Mouse (Mus musculus) heart, adult 2 months (tissue): ENCODE data around the gene Ring1. TPM values are rescaled to one million over a fixed set of nuclear protein-coding genes. Genes with fewer than 3 reads are reported as not detected.
A peak's percentile ranks its signal among the peaks of the same experiment; 100 is the strongest.

ENCODE experiments used
- DNase-seq, 2 experiments: peaks; one replicate each; pipeline ENCODE4 v3.0.0; 2021
- H3K27ac ChIP-seq: fragments of 200-600 bp; 2 replicates; pipeline ENCODE4 v1.8.1; 2022
- H3K27me3 ChIP-seq: fragments of 200-500 bp; 2 replicates; pipeline ENCODE4 v1.6.1; 2012; ENCODE audit warnings: mild to moderate bottlenecking, low read length, inconsistent platforms, mixed read lengths; ENCODE audit not compliant: control insufficient read depth, insufficient read depth
- H3K36me3 ChIP-seq: fragments of 200-500 bp; 2 replicates; pipeline ENCODE4 v1.6.1; 2012; ENCODE audit warnings: low read length, inconsistent platforms; ENCODE audit not compliant: control insufficient read depth, insufficient read depth
- H3K4me1 ChIP-seq: fragments of 200-500 bp; 2 replicates; pipeline ENCODE4 v1.6.1; 2011; ENCODE audit warnings: low read length; ENCODE audit not compliant: control insufficient read depth, insufficient read depth
- H3K4me3 ChIP-seq: fragments of 200-600 bp; 2 replicates; pipeline ENCODE4 v1.8.1; 2022
- H3K79me2 ChIP-seq: fragments of 200-500 bp; replicated peaks from 2 replicates; pipeline ENCODE4 v1.6.1; 2012; ENCODE audit warnings: mild to moderate bottlenecking, inconsistent platforms, low read length, moderate library complexity, mixed read lengths; ENCODE audit not compliant: control insufficient read depth, insufficient read depth
- H3K9ac ChIP-seq: fragments of 200-500 bp; 2 replicates; pipeline ENCODE4 v1.6.1; 2012; ENCODE audit warnings: low read depth, mild to moderate bottlenecking, control low read depth, inconsistent platforms, low read length, mixed read lengths
- CTCF ChIP-seq: fragments of 200-600 bp; IDR thresholded peaks from 2 replicates; pipeline ENCODE4 v1.8.1; 2022; ENCODE audit warnings: antibody characterized with exemption, mild to moderate bottlenecking, moderate library complexity
- EP300 ChIP-seq: fragments of 200-500 bp; IDR thresholded peaks from 2 replicates; pipeline ENCODE4 v1.6.1; 2011; ENCODE audit warnings: low read depth, low read length, control low read depth; ENCODE audit not compliant: insufficient read depth
- POLR2A ChIP-seq: fragments of 200-500 bp; IDR thresholded peaks from 2 replicates; pipeline ENCODE4 v1.6.1; 2011; ENCODE audit warnings: mild to moderate bottlenecking, low read depth, low read length, control low read depth; ENCODE audit not compliant: insufficient read depth
- WGBS: fragments of 180-500 bp; shearing (Covaris S2); methylation state at CpG from one replicate; pipeline ENCODE4 v1.1.7; 2018; 5-methylcytosine and 5-hydroxymethylcytosine counted together
- intact Hi-C: fragments of 180-260 bp; cut with DNase I; formaldehyde crosslinking; loops from one replicate; pipeline ENCODE4 v1.15.1; 2025
- polyA plus RNA-seq: library from polyadenylated mRNA; depleted of rRNA; stranded (reverse); fragments of >200 nt; gene quantifications from 2 replicates; pipeline ENCODE4 v1.2.3, GENCODE M21; 2012
- total RNA-seq, 2 experiments: library from RNA; stranded (reverse); gene quantifications; 2 replicates each; pipeline ENCODE4 v1.2.3; 2021

The Ring1 gene
- total and polyA plus RNA-seq, 3 experiments: 13.0 to 18.6 (median 13.1) TPM

- WGBS: 21% methylated on average over 36 of the region's 36 CpGs
- Histone ChIP-seq H3K4me3 (peak overlapping the region; percentile 78), H3K9ac (peak overlapping the region; percentile 82), H3K79me2 (0 out of 2 replicates have a peak, but pooled peaks cover 2% of the 10 kb centered on the region), H3K27me3 (no peaks in the 10 kb centered on the region), H3K36me3 (peaks cover 2% of the 10 kb centered on the region; the same call in 1 of the 2 replicates), H3K27ac (peak overlapping the region; percentile 80), H3K4me1 (peaks cover 13% of the 10 kb centered on the region)
- intact Hi-C loops: loop anchor here (2.0 kb wide), 1 partner anchor 72 kb away; the partner anchor contains the start of gene Vps52
- peak; percentile 41 to 55 for DNase-seq
- no peak for TF ChIP-seq EP300
- TF ChIP-seq POLR2A: no peak
- no peak for TF ChIP-seq CTCF
Observed at GRCm38 (mm10) chr17:34026917-34027655, 2.6 kb upstream of the Ring1 start.

- WGBS: 70% methylated on average over 2 of the region's 2 CpGs
- no peak for TF ChIP-seq CTCF
- no peak for TF ChIP-seq POLR2A
- TF ChIP-seq EP300: no peak
- Histone ChIP-seq H3K9ac (no peak overlapping the region), H3K27ac (no peak overlapping the region), H3K36me3 (peaks cover 2% of the 10 kb centered on the region; the same call in 1 of the 2 replicates), H3K4me3 (no peak overlapping the region), H3K4me1 (peaks cover 13% of the 10 kb centered on the region), H3K27me3 (no peaks in the 10 kb centered on the region), H3K79me2 (0 out of 2 replicates have a peak, but pooled peaks cover 2% of the 10 kb centered on the region)
- intact Hi-C loops: loop anchor here (2.0 kb wide), 1 partner anchor 71 kb away; the partner anchor contains the start of gene Vps52
- no peak for DNase-seq
Observed at GRCm38 (mm10) chr17:34026221-34026620, 1.7 kb upstream of the Ring1 start.

GRCm38 (mm10) chr17:34025756-34026151 is 1.3 kb upstream of the Ring1 start:
- 0 out of 2 replicates have a peak, but pooled peaks cover under 1% of the 10 kb centered on the region for H3K79me2 ChIP-seq
- H3K4me3 ChIP-seq: no peak overlapping the region
- H3K4me1 ChIP-seq: peaks cover 12% of the 10 kb centered on the region
- peaks cover 2% of the 10 kb centered on the region; the same call in 1 of the 2 replicates for H3K36me3 ChIP-seq
- H3K27ac ChIP-seq: no peak overlapping the region
- DNase-seq: no peak
- WGBS: 58% methylated on average over 7 of the region's 7 CpGs
- H3K27me3 ChIP-seq: no peaks in the 10 kb centered on the region
- no peak overlapping the region for H3K9ac ChIP-seq
- TF ChIP-seq CTCF: no peak
- TF ChIP-seq EP300: no peak
- TF ChIP-seq POLR2A: no peak
- intact Hi-C loops: loop anchor here (2.0 kb wide), 1 partner anchor 71 kb away; the partner anchor contains the start of gene Vps52

GRCm38 (mm10) chr17:34024861-34025755 is 628 bp upstream of the Ring1 start:
- TF ChIP-seq EP300: no peak
- no peak for TF ChIP-seq POLR2A
- no peak for TF ChIP-seq CTCF
- intact Hi-C loops: no loop called here
- peak overlapping the region; percentile 98 for H3K27ac ChIP-seq
- peak overlapping the region; percentile 78 for H3K4me3 ChIP-seq
- H3K27me3 ChIP-seq: no peaks in the 10 kb centered on the region
- WGBS: 1% methylated on average over 54 of the region's 57 CpGs
- no peak for DNase-seq
- no peaks in the 10 kb centered on the region for H3K79me2 ChIP-seq
- peak overlapping the region; percentile 98 for H3K9ac ChIP-seq
- H3K36me3 ChIP-seq: peaks cover under 1% of the 10 kb centered on the region; the same call in 1 of the 2 replicates
- H3K4me1 ChIP-seq: peaks cover 8% of the 10 kb centered on the region

- no peak overlapping the region; the same call in 1 of the 2 replicates for H3K27ac ChIP-seq
- no peaks in the 10 kb centered on the region for H3K79me2 ChIP-seq
- intact Hi-C loops: no loop called here
- DNase-seq: no peak
- H3K4me1 ChIP-seq: peaks cover 4% of the 10 kb centered on the region
- 66% methylated on average over 9 of the region's 9 CpGs for WGBS
- no peak for TF ChIP-seq POLR2A
- no peak for TF ChIP-seq CTCF
- no peak for TF ChIP-seq EP300
- H3K27me3 ChIP-seq: no peaks in the 10 kb centered on the region
- H3K4me3 ChIP-seq: peak overlapping the region; percentile 78
- no peaks in the 10 kb centered on the region for H3K36me3 ChIP-seq
- H3K9ac ChIP-seq: no peak overlapping the region
Observed at GRCm38 (mm10) chr17:34023678-34024077, 802 bp downstream of the Ring1 start.
